Mouse (Mus musculus) WW6 (cell line): Measurements from ENCODE around the gene Miga2.
"Not testable (repeated sequence)": the region's sequence is repeated elsewhere in the genome, so short reads cannot be mapped to it uniquely, and the experiment has no call there.

Source experiments
- DNase-seq: peaks from one replicate; pipeline ENCODE4 v3.0.0-alpha.2; 2013; ENCODE audit warnings: low read depth, low spot score

Miga2 gene

GRCm38 (mm10) chr2:30397986-30398512 is 34.0 kb downstream of the Miga2 start:
- no peak for DNase-seq

GRCm38 (mm10) chr2:30399191-30400171 is 35.4 kb downstream of the Miga2 start:
- no peak for DNase-seq

GRCm38 (mm10) chr2:30401581-30401980 is 37.5 kb downstream of the Miga2 start:
- no peak for DNase-seq

- no peak for DNase-seq
These were observed 38.4 kb downstream of the Miga2 start for GRCm38 (mm10) chr2:30402351-30402826.

- DNase-seq, result no peak
These were observed 38.8 kb downstream of the Miga2 start for GRCm38 (mm10) chr2:30402843-30403242.

GRCm38 (mm10) chr2:30403870-30404269 is 39.8 kb downstream of the Miga2 start:
- no peak for DNase-seq

- DNase-seq, result no peak
These were observed 43.2 kb downstream of the Miga2 start for GRCm38 (mm10) chr2:30407221-30407620.

- DNase-seq, result no peak
These were observed 43.7 kb downstream of the Miga2 start for GRCm38 (mm10) chr2:30407778-30408177.

GRCm38 (mm10) chr2:30408452-30409100 is 44.5 kb downstream of the Miga2 start:
- DNase-seq, result no peak

GRCm38 (mm10) chr2:30409454-30410176 is 45.6 kb downstream of the Miga2 start:
- no peak for DNase-seq

- no peak for DNase-seq
These were observed 49.3 kb downstream of the Miga2 start for GRCm38 (mm10) chr2:30413038-30413973.

GRCm38 (mm10) chr2:30414101-30414500 is 50.1 kb downstream of the Miga2 start:
- no peak for DNase-seq

GRCm38 (mm10) chr2:30414681-30415080 is 50.6 kb downstream of the Miga2 start:
- DNase-seq, result no peak

- DNase-seq, result peak; percentile 56
These were observed 51.3 kb downstream of the Miga2 start, which contains the start of gene Crat for GRCm38 (mm10) chr2:30415157-30415935. Crat (minus strand) TSS chr2:30415813.

- peak; percentile 67 for DNase-seq
These were observed 52.1 kb downstream of the Miga2 start, which contains the start of gene Ptpa for GRCm38 (mm10) chr2:30415936-30416648. Ptpa (plus strand) TSS chr2:30416039.

- DNase-seq, result no peak
These were observed 52.6 kb downstream of the Miga2 start for GRCm38 (mm10) chr2:30416649-30416965.

- not testable (repeated sequence) for DNase-seq
These were observed 53.1 kb downstream of the Miga2 start for GRCm38 (mm10) chr2:30417154-30417553.

GRCm38 (mm10) chr2:30417595-30418165 is 53.6 kb downstream of the Miga2 start:
- DNase-seq, result no peak

- no peak for DNase-seq
These were observed 54.2 kb downstream of the Miga2 start for GRCm38 (mm10) chr2:30418259-30418658.
